Mouse (Mus musculus): ENCODE results near the gene Mpdu1.
"Not testable (repeated sequence)": the region's sequence is repeated elsewhere in the genome, so short reads cannot be mapped to it uniquely, and the experiment has no call there.

Gene Mpdu1

GRCm38 (mm10) chr11:69621571-69622268 lies 40.7 kb downstream of the Mpdu1 start, which contains the start of gene Sat2:
TSS of gene Sat2 (plus strand) at chr11:69622024.
- DNase-seq (ENCODE audit: low spot score), result no peak

GRCm38 (mm10) chr11:69620394-69621081 lies 41.9 kb downstream of the Mpdu1 start:
- DNase-seq (ENCODE audit: low spot score), result no peak

DNA sequence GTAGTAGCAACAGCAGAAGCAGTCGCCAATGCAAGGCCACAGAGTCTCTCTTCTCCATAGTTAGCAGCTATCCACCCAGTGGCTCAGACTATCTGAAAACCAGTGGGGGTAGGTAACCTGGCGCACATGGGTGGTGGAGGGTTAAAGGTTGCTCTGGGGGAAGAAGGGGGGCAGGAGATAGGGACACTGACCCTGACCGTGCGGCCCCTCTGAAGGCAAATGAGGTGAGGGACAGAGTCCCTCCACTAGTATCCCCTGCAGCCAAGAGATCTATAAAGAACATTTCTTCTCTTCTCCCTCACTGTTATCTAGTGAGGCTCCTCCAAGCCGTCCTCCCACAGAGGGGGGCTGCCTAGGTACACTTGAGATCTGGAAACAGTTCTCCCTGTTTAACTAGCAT lies 44.6 kb downstream of the Mpdu1 start, which contains the start of gene Shbg:
Shbg (minus strand) TSS at position 101 of the 400 bp plus-strand sequence.
- DNase-seq (ENCODE audit: low spot score), result no peak

- no peak for DNase-seq (ENCODE audit: low spot score)
Measured at GRCm38 (mm10) chr11:69616781-69617180, 45.7 kb downstream of the Mpdu1 start.

DNA sequence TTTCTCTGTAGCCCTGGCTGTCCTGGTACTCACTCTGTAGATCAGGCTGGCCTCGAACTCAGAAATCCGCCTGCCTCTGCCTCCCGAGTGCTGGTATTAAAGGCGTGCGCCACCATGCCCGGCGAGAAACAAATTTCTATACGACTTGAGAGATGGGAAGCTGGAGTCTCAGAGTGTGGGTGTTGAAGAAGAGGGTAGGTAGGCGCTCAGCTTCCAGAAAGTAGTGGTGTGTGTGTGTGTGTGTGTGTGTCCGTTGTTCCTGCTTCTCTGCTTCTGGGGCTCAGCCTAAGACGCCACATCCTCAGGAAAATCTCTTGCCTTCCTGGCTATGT lies 48.2 kb downstream of the Mpdu1 start:
- not testable (repeated sequence) for DNase-seq (ENCODE audit: low spot score)

DNA sequence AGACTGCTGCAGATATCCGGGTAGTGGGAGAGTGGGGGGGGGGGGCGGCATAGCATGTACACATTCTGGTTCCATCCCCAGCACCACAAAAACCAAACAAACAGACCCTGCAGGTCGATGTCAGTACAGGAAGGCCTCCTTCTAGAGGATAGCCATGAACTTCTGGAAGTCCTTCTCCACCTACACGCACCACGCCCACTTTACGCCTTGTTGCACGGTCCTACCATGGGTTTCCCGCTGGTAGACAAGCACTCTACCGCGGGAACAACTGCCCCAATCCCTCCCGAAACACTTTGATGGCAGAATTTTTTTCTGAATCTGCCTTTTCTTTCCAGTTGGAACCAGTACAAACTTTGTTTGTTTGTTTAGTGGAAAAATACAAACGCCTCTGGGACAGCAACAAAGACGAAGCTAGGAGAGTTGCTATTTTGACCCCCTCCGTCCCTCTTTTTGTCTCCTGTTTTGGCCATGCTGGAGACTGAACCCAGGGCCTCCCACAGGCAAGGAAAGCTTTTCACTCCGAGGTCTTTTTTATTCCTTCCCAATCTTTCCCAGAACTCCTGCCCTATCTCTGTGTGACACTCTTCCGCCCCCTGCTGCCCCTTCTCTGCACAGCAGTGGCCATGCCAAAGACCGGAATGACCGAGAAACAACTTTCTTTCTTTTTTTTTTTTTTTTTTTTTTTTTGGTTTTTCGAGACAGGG lies 48.7 kb downstream of the Mpdu1 start:
- peak; percentile 92 for DNase-seq (ENCODE audit: low spot score)

DNA sequence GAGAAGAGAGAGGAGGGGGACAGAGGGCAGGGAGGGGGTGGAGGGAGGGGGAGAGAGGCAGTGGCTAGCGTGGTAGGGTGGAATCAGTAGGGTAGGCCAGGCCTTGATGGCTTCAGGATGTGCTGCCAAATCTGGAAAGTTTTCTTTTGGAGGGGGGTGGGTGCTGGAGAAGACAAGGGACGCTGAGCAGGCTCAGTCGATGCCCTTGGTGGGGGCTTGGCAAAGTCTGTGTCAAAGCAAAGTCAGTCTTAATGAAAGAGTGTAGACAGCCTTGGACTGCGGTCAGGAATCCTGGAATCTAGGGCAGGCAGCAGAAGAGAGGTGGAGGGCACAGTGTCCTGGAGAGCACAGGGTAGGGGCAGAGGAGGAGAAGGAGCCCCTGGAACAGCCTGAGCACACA lies 51.5 kb downstream of the Mpdu1 start:
- DNase-seq (ENCODE audit: low spot score), result no peak

DNA sequence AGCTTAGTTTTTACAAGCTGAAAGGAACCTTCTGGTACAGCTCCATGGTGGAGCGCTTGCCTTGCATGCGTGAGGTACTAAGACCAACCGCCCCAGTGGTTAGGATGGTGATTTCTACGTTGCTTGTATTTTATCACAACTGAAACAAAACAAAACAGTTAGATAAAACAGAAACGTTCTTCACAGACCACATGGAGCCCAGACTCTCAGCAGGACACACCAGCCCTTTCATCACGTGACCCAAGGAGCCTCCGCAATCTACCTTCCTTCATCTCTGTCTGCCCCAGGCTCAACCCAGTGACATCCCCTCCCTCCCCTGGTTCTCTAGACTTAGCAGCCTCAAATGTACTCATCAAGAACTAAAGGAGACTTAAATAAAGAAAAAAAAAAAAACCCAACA lies 53.0 kb downstream of the Mpdu1 start:
- no peak for DNase-seq (ENCODE audit: low spot score)

- DNase-seq (ENCODE audit: low spot score), result no peak
Measured at GRCm38 (mm10) chr11:69608525-69608924, 53.9 kb downstream of the Mpdu1 start.

DNA sequence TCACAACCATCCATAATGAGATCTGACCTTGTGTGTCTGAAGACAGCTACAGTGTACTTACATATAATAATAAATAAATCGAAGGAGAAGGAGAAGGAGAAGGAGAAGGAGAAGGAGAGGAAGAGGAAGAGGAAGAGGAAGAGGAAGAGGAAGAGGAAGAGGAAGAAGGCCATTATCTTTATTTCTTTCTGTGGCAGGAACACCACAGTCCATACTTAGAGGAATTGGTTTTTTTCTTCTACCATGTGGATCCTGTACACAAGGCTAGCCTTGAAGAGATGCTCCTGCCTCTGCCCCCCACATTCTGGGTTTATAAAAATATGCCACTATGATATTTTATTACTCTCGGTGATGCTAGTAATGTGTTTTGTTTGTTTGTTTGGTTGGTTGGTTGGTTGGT lies 55.6 kb downstream of the Mpdu1 start:
- DNase-seq (ENCODE audit: low spot score), result no peak

Measured in ovary, postnatal 14 days (tissue).